Mouse (Mus musculus): ENCODE data around the gene Rag1.

Gene Rag1

GRCm38 (mm10) chr2:101592023-101592841, 57.1 kb downstream of the Rag1 start:
- intact Hi-C loops (cut with DNase I) = no loop called here

GRCm38 (mm10) chr2:101591356-101591755, 57.9 kb downstream of the Rag1 start:
- intact Hi-C loops (cut with DNase I) = no loop called here

Measured in adrenal gland (tissue).